Mouse (Mus musculus) kidney, embryonic 16.5 days (tissue): Measurements from ENCODE around the gene Ttc23. TPM values are rescaled to one million over a fixed set of nuclear protein-coding genes. Genes with fewer than 3 reads are reported as not detected.

Experiments used
- ATAC-seq: fragments of 200-750 bp; cut with Nextera tagmentation; 2 replicates; pipeline ENCODE4 v1.8.0; 2017; ENCODE audit warnings: moderate TSS enrichment; ENCODE audit not compliant: low FRiP score, low TSS enrichment
- H3K27ac ChIP-seq: fragments of 300-500 bp; sonication (generic); 2 replicates; pipeline ENCODE4 v1.5.1; 2014; ENCODE audit warnings: low read length
- H3K27me3 ChIP-seq: fragments of 300-500 bp; sonication (generic); 2 replicates; pipeline ENCODE4 v1.6.1; 2014; ENCODE audit warnings: low read length, control low read depth, mixed read lengths; ENCODE audit not compliant: insufficient read depth
- H3K36me3 ChIP-seq: fragments of 300-500 bp; sonication (generic); 2 replicates; pipeline ENCODE4 v1.6.1; 2014; ENCODE audit warnings: low read length, control low read depth, mixed read lengths; ENCODE audit not compliant: insufficient read depth
- H3K4me1 ChIP-seq: fragments of 300-500 bp; sonication (generic); 2 replicates; pipeline ENCODE4 v1.6.1; 2014; ENCODE audit warnings: low read length, control low read depth, mixed read lengths; ENCODE audit not compliant: insufficient read depth
- H3K4me2 ChIP-seq: fragments of 300-500 bp; sonication (generic); replicated peaks from 2 replicates; pipeline ENCODE4 v1.6.1; 2014; ENCODE audit warnings: low read depth, low read length
- H3K4me3 ChIP-seq: fragments of 300-500 bp; sonication (generic); 2 replicates; pipeline ENCODE4 v1.5.1; 2014; ENCODE audit warnings: mild to moderate bottlenecking, low read length
- H3K9ac ChIP-seq: fragments of 300-500 bp; sonication (generic); replicated peaks from 2 replicates; pipeline ENCODE4 v1.6.1; 2014; ENCODE audit warnings: low read length
- H3K9me3 ChIP-seq: fragments of 300-500 bp; sonication (generic); 2 replicates; pipeline ENCODE4 v1.6.1; 2016; ENCODE audit warnings: low read length, control low read depth
- WGBS: fragments of 180-500 bp; shearing (Covaris S2); extraction: QIAGEN DNeasy Blood & Tissue Kit; methylation state at CpG from one replicate; pipeline ENCODE4 v1.1.7; 2014; 5-methylcytosine and 5-hydroxymethylcytosine counted together
- polyA plus RNA-seq: library from polyadenylated mRNA; unstranded; fragments of >200 nt; fragmentation: Nextera tagmentation; extraction: Ambion mirVana; gene quantifications from 2 replicates; pipeline ENCODE4 v1.2.1, GENCODE M21; 2015

Ttc23 gene
- polyA plus RNA-seq, 1 experiment from 2014 or later, result 32.6 TPM

DNA sequence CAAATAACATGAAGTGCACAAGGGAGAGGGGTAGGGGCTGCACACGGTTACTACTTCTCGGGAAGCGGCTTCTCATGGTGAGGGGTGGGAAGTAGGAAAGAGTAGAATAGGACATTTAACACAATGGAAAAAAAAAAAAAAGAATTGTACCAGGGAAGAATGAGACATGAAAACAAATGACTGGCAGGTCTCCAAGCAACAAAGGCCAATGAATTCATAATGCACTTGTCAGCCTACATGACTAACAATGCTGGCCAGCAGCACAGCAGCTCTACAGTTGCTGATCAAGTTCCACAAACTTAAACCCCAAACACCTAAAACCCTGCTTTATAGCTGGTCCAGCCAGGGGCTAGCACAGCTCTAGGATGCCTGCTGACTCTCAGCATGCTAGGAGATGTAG, 8.2 kb upstream of the Ttc23 start:
- H3K36me3 ChIP-seq, result peaks cover 4% of the 10 kb centered on the region; the same call in 1 of the 2 replicates
- no peak overlapping the region for H3K9ac ChIP-seq
- H3K4me2 ChIP-seq, result no peak overlapping the region
- H3K9me3 ChIP-seq, result no peaks in the 10 kb centered on the region
- no peak overlapping the region for H3K27ac ChIP-seq
- WGBS, result 71% methylated on average over 3 of the region's 3 CpGs
- H3K4me1 ChIP-seq, result peaks cover 1% of the 10 kb centered on the region; the same call in 1 of the 2 replicates
- H3K27me3 ChIP-seq, result no peaks in the 10 kb centered on the region
- no peak for ATAC-seq
- H3K4me3 ChIP-seq, result no peak overlapping the region

DNA sequence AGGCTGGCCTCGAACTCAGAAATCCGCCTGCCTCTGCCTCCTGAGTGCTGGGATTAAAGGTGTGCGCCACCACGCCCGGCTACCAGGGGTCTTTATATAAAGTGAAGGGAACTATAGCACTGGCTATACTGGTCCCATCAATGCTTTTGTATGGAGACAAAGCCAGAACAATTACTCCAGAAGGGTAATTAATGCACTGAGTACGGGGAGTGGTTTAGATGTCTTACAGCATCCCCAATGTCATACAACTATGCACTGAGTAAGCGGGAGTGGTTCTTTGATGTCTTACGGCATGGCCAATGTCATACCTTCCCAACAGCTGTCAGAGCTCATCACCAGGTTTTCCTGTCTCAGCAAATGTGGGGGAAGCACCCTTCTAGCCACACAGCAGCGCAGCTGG, 4.3 kb upstream of the Ttc23 start:
- Histone ChIP-seq H3K36me3 (peaks cover 4% of the 10 kb centered on the region; the same call in 1 of the 2 replicates), H3K9me3 (no peaks in the 10 kb centered on the region), H3K4me2 (no peak overlapping the region), H3K27me3 (no peaks in the 10 kb centered on the region), H3K4me1 (peaks cover 17% of the 10 kb centered on the region), H3K4me3 (no peak overlapping the region), H3K9ac (no peak overlapping the region), H3K27ac (no peak overlapping the region)
- ATAC-seq, result no peak
- 89% methylated on average over 9 of the region's 9 CpGs for whole genome bisulfite sequencing

DNA sequence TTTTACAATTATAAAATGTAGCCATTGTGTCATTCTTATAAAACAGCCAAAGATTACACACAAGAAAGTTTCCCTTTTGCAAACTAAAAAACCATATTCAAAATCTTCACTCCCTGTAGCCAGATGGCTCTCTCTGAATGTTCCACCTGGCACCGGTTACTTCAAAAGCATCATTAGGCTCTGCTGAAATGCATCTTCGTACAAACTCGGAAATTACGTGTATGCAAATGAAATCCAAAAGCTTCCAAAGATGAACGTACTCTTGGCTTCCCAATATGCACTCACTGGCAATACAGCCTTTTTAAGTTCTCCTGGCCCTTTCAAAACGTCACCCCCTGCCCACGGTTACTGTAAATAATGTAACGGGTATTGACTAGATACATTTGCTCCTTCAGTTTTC, 2.9 kb upstream of the Ttc23 start:
- peak overlapping the region; percentile 73 for H3K9ac ChIP-seq
- H3K27me3 ChIP-seq, result no peaks in the 10 kb centered on the region
- peaks cover 4% of the 10 kb centered on the region; the same call in 1 of the 2 replicates for H3K36me3 ChIP-seq
- peak overlapping the region; percentile 59 for H3K4me2 ChIP-seq
- peak overlapping the region; percentile 91 for H3K4me3 ChIP-seq
- WGBS, result 36% methylated on average over 8 of the region's 8 CpGs
- H3K4me1 ChIP-seq, result peaks cover 27% of the 10 kb centered on the region
- no peaks in the 10 kb centered on the region for H3K9me3 ChIP-seq
- H3K27ac ChIP-seq, result no peak overlapping the region
- ATAC-seq, result no peak

DNA sequence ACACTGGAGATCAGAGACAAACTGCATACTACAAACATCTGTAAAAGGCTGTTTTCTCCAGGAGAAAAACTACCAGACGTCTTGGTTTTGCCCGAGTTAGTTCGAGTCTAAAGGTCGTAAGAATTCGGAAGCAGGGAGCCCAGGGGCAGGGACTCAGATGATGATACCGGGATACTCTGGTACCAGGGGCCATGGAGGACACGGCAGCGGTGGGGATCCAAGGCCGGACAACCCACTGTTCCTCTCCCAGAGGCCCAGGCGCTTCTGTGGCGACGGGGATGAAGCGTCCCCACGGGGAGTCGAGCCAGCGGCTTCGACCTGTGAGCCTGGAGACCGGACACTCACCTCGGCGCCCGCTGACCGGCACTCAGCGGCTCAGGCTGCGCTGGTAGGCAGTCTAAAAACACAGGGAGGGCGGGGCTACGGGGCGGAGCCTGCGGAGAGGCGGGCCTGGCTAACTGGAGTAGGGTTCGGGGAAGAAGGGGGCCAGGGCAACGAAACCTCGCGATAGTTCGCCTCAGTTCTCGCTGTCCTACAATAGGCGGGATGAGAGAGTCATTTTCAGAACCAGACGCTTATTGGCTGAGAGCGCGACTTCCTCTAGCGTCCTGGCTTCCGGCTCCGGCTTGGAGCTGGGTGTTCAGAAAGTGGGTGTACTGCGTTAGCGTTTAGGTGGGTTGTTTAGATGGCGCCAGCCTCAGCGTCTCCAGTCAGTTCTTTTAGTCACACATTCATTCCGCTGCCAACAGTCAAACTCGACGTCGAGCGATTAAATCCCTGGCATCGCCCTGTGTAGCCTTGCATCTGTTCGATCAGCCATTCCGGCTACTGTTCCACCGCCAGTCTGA, 2.2 kb upstream of the Ttc23 start, which contains the start of gene Lrrc28:
Gene Lrrc28 (minus strand): TSS at position 436 of the 848 bp plus-strand sequence.
- peak within 1 kb of the TSS; percentile 91 for H3K4me3 ChIP-seq
- peak within 1 kb of the TSS; percentile 88 for H3K4me2 ChIP-seq
- H3K9me3 ChIP-seq, result no peaks in the 10 kb centered on the region
- peak within 1 kb of the TSS; percentile 92 for H3K9ac ChIP-seq
- WGBS, result under 1% methylated on average over 55 of the region's 55 CpGs
- peaks cover 33% of the 10 kb centered on the region for H3K4me1 ChIP-seq
- H3K27me3 ChIP-seq, result no peaks in the 10 kb centered on the region
- ATAC-seq, result peak; percentile 99
- H3K27ac ChIP-seq, result peak within 1 kb of the TSS; percentile 95
- peaks cover 4% of the 10 kb centered on the region; the same call in 1 of the 2 replicates for H3K36me3 ChIP-seq

DNA sequence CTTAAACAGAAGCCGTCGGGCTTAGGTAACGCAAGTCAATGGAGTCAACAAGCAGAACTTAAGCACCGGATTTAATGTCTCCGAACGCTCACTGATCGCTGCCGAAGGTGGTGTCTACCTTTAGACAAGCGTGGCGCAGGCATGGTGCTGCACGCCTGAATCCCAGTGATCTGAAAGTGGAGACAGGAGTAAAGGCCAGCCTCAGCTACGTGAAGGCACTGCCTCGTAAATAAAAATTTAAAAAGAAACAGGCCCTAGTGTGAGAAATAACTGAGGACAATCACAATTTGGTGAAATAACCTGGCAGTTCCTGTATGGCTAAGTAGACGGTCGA, 1.6 kb upstream of the Ttc23 start:
- WGBS, result 0% methylated on average over 15 of the region's 15 CpGs
- Histone ChIP-seq H3K9me3 (no peaks in the 10 kb centered on the region), H3K27me3 (no peaks in the 10 kb centered on the region), H3K9ac (peak overlapping the region; percentile 92), H3K4me2 (peak overlapping the region; percentile 88), H3K27ac (peak overlapping the region; percentile 95), H3K36me3 (peaks cover 3% of the 10 kb centered on the region; the same call in 1 of the 2 replicates), H3K4me1 (peaks cover 37% of the 10 kb centered on the region), H3K4me3 (peak overlapping the region; percentile 91)
- peak; percentile 7; the same call in 1 of the 2 replicates for ATAC-seq

DNA sequence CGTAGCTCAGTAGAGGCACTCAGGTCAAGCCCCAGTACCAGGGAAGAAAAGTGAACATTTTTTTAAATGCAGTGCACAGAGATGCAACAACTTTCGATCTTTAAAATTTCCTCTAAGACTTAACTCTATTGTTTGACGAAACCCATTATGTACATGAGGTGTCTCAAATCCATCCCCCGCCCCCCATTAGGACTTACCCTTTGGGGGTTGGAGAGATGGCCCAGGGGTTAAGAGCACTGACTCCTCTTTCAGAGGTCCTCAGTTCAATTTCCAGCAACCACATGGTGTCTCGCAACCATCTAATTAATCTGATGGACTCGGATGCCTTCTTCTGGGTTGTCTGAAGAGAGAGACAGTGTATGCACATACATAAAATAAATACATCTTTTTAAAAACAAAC, 1.1 kb upstream of the Ttc23 start:
- 9% methylated on average over 6 of the region's 6 CpGs for WGBS
- Histone ChIP-seq H3K36me3 (no peaks in the 10 kb centered on the region), H3K9me3 (no peaks in the 10 kb centered on the region), H3K4me3 (peak overlapping the region; percentile 91), H3K27me3 (no peaks in the 10 kb centered on the region), H3K9ac (peak overlapping the region; percentile 92), H3K4me1 (peaks cover 39% of the 10 kb centered on the region), H3K4me2 (peak overlapping the region; percentile 88), H3K27ac (peak overlapping the region; percentile 95)
- no peak for ATAC-seq

DNA sequence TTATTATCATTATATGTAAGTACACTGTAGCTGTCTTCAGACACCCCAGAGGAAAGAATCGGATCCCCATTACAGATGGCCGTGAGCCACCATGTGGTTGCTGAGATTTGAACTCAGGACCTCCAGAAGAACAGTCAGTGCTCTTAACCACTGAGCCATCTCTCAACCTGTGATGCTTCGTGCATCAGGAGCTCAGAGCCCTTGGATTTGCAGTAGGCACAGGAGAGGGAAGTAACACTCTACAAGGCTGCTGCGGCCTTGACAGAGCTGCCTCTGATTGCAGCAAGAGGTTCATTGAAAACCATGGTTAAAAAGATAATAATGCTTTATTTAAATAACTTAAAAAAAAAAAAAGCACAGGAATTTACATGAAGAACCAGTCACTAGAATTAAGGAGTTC, 1.2 kb downstream of the Ttc23 start:
- H3K4me2 ChIP-seq, result peak overlapping the region; percentile 57
- no peaks in the 10 kb centered on the region for H3K9me3 ChIP-seq
- peak overlapping the region; percentile 62 for H3K9ac ChIP-seq
- peak overlapping the region; percentile 86 for H3K4me3 ChIP-seq
- no peaks in the 10 kb centered on the region for H3K27me3 ChIP-seq
- H3K36me3 ChIP-seq, result no peaks in the 10 kb centered on the region
- H3K4me1 ChIP-seq, result peaks cover 39% of the 10 kb centered on the region
- 61% methylated on average over 4 of the region's 4 CpGs for WGBS
- no peak overlapping the region for H3K27ac ChIP-seq
- no peak for ATAC-seq

DNA sequence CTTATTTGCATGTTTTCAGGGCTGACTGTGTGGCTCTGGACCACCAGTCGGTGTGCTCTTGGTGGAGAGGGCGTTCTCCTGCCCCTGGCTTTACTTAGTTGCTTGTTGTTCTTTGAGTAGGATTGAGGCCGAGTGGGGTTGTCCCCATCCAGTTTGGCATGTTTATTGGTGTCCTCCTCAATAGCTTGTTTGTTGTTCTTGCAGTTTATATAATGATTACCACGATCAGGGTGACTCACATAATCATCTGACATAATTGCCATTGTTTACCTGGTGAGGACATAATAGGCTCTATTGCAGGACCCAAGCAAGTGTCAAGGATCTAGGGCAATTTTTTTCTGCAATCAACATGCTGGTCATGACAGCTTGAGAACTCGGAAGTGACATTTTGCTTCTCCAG, 5.0 kb downstream of the Ttc23 start:
- H3K36me3 ChIP-seq, result no peaks in the 10 kb centered on the region
- H3K27me3 ChIP-seq, result no peaks in the 10 kb centered on the region
- peaks cover 40% of the 10 kb centered on the region for H3K4me1 ChIP-seq
- no peak overlapping the region for H3K4me3 ChIP-seq
- no peak for ATAC-seq
- H3K27ac ChIP-seq, result no peak overlapping the region
- no peak overlapping the region for H3K9ac ChIP-seq
- no peaks in the 10 kb centered on the region for H3K9me3 ChIP-seq
- 51% methylated on average over 5 of the region's 5 CpGs for WGBS
- H3K4me2 ChIP-seq, result no peak overlapping the region

DNA sequence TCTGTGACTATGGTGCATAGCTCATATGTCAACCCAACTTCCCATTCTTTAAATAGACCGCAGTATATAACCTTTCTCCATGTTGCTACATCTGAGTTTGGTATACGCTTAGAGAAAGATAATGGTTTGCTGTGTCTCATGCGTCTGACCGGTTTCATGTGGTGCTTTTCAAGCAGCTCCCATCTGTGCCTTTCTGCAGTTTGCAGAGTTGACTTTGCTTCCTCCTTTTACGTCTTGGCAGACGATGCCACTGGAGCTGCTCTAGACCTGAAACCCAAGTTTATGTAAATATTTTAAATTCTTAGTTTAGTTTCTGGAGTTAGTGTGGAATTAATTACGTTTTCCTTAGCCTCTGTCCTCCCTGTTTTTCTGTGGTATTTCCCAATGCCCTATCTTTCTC, 7.5 kb downstream of the Ttc23 start:
- H3K27ac ChIP-seq, result peak overlapping the region; percentile 4; the same call in 1 of the 2 replicates
- H3K9ac ChIP-seq, result no peak overlapping the region
- H3K4me3 ChIP-seq, result no peak overlapping the region
- H3K4me2 ChIP-seq, result no peak overlapping the region
- H3K4me1 ChIP-seq, result peaks cover 27% of the 10 kb centered on the region
- no peaks in the 10 kb centered on the region for H3K9me3 ChIP-seq
- H3K36me3 ChIP-seq, result no peaks in the 10 kb centered on the region
- ATAC-seq, result no peak
- 71% methylated on average over 7 of the region's 7 CpGs for WGBS
- no peaks in the 10 kb centered on the region for H3K27me3 ChIP-seq

DNA sequence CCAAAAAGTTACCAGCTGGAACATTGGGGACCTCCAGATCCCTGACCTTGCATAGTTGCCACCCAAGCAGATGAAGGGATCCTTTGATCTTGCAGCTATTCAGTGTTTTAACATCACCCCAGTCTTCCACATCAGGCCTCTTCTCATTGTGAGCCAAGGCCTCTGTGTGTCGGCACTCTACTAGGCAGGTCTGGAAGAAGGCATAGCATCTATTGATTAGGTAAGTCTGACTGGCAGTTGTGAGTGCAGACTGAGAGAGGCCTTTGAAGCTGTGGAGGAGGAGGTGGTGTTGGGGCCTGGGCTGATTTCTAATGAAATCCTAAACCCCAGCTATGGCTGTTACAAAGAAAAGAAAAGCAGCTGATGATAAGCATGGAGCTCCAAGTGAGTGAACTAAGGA, 8.0 kb downstream of the Ttc23 start:
- no peaks in the 10 kb centered on the region for H3K9me3 ChIP-seq
- ATAC-seq, result peak; percentile 65; the same call in 1 of the 2 replicates
- peak overlapping the region; percentile 63 for H3K27ac ChIP-seq
- peak overlapping the region; percentile 24; the same call in 1 of the 2 replicates for H3K4me2 ChIP-seq
- peak overlapping the region; percentile 6; the same call in 1 of the 2 replicates for H3K4me3 ChIP-seq
- peaks cover 22% of the 10 kb centered on the region for H3K4me1 ChIP-seq
- H3K36me3 ChIP-seq, result no peaks in the 10 kb centered on the region
- no peaks in the 10 kb centered on the region for H3K27me3 ChIP-seq
- peak overlapping the region; percentile 22; the same call in 1 of the 2 replicates for H3K9ac ChIP-seq
- 13% methylated on average over 1 of the region's 1 CpGs for WGBS
